Mouse (Mus musculus): ENCODE measurements around the gene Slc24a1.

DNA sequence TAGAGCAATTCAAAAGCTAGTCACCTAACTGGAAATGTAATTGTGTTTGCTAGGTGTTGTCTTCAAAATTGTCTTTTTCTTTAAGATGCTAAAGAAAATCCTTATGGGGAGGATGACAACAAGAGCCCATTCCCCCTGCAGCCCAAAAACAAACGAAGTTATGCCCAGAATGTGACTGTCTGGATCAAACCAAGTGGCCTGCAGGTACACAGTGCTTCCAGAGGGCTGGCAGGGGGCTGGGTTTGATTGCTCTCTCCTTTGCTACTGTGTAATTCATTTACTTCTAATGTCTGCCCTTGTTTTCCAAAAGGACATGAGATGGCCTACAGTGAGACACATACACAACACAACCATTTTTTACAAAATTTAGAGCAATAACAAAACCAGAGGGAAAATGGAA, 30.5 kb upstream of the Slc24a1 start:
- no peak for TF ChIP-seq CTCF (IDR thresholded peaks at IDR 0.05; ENCODE audit: low read depth, low read length)
- no peak for TF ChIP-seq GATA2 (IDR thresholded peaks at IDR 0.05; ENCODE audit: borderline replicate concordance, low read depth, low read length)
- TF ChIP-seq GATA1 (IDR thresholded peaks at IDR 0.05; ENCODE audit: borderline replicate concordance, low read length) = no peak
- no peak for TF ChIP-seq TAL1 (conservative IDR thresholded peaks at IDR 0.05; ENCODE audit: low read depth, low read length)
- TF ChIP-seq POLR2AphosphoS5 (IDR thresholded peaks at IDR 0.05; ENCODE audit: insufficient replicate concordance, low read depth, low read length) = no peak

All from G1E (cell line).